Mouse (Mus musculus): ENCODE measurements around the gene Kcnh3.

Gene Kcnh3

DNA sequence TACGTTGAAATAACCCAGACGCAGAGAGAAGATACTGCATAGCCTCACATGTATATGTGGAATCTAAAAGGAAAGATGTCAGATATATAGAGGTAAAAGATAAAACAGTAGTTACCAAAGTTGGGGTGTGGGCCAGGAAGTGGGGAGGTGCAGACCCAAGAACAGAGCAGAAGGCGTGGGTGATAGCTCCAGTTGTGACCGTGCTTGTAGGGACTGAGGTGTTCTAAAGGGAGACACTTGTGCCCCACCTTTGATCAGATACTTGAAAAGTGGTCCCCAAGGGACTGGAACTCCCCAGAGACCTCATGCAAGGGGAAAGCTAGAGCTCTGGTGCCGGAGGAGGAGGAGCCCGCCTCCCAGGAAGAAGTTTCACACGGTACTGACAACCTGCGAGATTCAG is 51.4 kb downstream of the Kcnh3 start:
- in situ Hi-C loops (cut with MboI; ENCODE audit: unreplicated experiment in 2 of 2) = no loop called here

DNA sequence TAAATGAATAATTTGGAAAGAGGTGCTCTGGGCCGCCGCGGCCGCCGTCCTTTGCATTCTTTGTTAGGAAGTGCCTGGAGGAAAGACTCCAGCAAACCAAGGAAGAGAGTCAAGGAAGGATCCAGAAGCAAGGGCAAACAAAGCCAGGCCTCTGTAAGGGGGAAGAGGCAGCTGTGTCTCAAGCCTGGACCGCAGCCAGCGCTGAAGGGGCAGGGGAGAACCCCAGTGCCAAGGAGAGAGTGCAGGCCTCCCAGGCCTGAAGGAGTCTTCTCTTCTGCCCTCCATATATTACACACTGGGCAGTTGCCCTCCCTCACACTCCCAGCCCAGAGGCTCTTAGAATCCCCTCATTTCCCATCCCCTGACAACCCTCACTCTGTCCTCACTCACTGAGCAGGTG is 53.6 kb downstream of the Kcnh3 start:
- in situ Hi-C loops (cut with MboI; ENCODE audit: unreplicated experiment in 2 of 2) = no loop called here

DNA sequence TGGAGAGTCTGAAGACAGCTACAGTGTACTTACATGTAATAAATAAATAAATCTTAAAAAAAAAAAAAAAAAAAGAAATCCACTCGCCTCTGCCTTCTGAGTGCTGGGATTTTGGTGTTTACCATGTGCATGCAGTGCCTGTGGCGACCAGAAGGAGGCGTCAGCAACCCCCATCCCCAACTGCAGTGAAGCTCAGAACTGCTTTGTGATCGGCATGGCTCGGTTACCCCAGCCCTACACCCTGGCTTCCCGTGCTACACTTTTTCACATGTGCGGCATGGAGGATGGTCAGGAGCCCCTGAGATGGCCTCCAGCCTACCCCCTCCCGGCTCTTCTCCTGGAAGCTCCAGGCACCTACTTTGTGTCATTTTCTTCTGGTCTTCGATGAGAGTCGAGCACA is 58.8 kb downstream of the Kcnh3 start:
- in situ Hi-C loops (cut with MboI; ENCODE audit: unreplicated experiment in 2 of 2) = no loop called here

DNA sequence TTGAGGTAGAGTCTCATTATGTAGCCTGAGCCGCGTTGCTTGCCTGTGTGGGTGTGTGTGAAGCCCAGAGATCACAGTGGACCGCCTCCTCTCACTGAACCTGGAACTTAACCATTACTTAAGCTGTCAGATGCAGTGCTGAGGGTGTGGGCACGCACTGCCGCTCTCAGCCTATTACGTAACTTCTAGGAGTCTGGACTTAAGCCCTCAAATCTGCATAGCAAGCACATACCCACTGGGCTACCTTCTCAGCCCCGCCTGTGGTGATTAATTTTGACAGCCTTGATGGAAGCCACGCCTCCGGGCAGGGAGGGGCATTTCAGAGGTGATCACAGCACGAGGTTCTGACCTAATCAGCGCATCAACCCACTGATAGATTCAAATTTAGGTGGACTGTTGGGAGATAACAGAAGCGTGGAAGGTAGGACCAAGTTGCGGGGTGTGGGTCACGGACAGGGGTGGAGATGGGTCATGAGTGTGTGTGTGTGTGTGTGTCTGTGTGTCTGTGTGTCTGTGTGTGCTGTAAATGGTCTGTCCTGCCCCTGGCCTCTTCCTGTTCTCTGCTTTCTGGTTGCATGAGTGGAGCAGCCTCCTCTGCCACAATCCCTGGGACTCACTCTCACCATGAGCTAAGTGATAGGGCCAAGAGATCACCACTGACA is 60.0 kb downstream of the Kcnh3 start:
- in situ Hi-C loops (cut with MboI; ENCODE audit: unreplicated experiment in 2 of 2) = no loop called here

DNA sequence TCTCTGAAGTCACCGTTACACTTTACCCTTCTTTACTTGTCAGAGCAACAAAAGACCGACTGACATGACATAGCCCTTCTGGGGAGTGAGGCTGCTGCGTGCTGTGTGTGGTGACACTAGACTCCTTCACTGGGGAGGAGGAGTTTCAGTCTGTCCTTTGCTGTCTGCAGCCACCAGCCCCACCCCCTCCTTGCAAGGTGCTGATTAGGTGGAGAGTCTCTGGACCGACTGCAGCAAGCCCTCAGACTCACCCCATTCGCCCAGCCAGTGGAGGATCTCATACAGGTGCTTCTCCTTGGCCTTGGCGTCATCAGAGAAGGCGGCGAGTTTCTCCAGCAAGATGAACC is 60.5 kb downstream of the Kcnh3 start:
- in situ Hi-C loops (cut with MboI; ENCODE audit: unreplicated experiment in 2 of 2) = no loop called here

DNA sequence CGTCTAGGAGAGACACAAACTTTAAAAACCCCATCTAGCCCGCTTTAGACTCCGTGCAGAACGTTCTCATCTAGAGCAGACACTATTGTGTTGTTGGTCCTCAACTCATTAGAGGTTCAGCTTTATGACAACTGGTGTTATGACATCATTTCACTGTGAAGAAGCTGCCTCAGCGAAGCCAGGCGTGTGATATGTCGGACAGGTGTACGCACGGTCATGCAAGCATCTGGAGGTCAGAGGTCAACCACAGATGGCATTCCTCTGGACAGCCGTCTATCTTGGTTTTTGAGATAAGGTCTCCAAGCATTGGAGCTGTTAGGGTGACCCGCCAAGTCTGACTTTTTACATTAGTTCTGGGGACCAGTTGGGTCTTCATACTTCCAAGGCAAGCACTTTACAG is 65.9 kb downstream of the Kcnh3 start:
- in situ Hi-C loops (cut with MboI; ENCODE audit: unreplicated experiment in 2 of 2) = no loop called here
